Mouse (Mus musculus): Measurements from ENCODE around the gene Tmed1.
"Not testable (repeated sequence)": the region's sequence is repeated elsewhere in the genome, so short reads cannot be mapped to it uniquely, and the experiment has no call there.

DNA sequence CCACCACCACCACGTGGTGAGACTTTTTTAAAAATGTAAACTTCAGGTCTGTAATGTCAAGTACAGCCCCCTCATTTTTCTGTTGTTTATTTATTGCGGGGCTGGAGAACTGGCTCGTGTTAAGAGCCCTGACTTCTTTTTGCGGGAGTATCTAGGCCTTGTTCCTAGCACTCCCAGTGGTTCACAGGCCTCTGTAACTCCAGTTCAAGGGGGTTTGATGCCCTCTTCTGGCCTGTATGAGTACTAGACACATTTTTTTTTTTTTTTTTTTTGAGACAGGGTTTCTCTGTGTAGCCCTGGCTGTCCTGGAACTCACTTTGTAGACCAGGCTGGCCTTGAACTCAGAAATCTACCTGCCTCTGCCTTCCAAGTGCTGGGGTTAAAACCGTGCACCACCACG lies 8.6 kb upstream of the Tmed1 start:
- TF ChIP-seq GATA1 (IDR thresholded peaks at IDR 0.05; ENCODE audit: borderline replicate concordance, low read length); FLI1 (IDR thresholded peaks at IDR 0.05; ENCODE audit: low read length): not testable (repeated sequence)
